Mouse (Mus musculus) ES-E14 (cell line): ENCODE results near the gene Map3k21.

Source experiments
- CHD2 ChIP-seq: IDR thresholded peaks from 2 replicates; pipeline ENCODE4 v1.6.1; 2014; ENCODE audit warnings: mild to moderate bottlenecking, low read depth, low read length, inconsistent platforms
- MAFK ChIP-seq: IDR thresholded peaks from 2 replicates; pipeline ENCODE4 v1.6.1; 2014; ENCODE audit warnings: mild to moderate bottlenecking, low read depth, low read length, inconsistent platforms; ENCODE audit not compliant: insufficient read depth
- ZC3H11A ChIP-seq: IDR thresholded peaks from 2 replicates; pipeline ENCODE4 v1.6.1; 2012; ENCODE audit warnings: low read depth, mild to moderate bottlenecking, inconsistent platforms, low read length, borderline replicate concordance
- ZNF384 ChIP-seq: IDR thresholded peaks from 2 replicates; pipeline ENCODE4 v1.6.1; 2012; ENCODE audit warnings: low read depth, low read length, inconsistent platforms

- TF ChIP-seq ZC3H11A, result no peak
- no peak for TF ChIP-seq MAFK
- TF ChIP-seq ZNF384, result no peak
- TF ChIP-seq CHD2, result no peak
These were observed 73.9 kb downstream of the Map3k21 start for GRCm38 (mm10) chr8:125984140-125984539.
